Mouse (Mus musculus) kidney, postnatal 36 days (tissue): ENCODE data around the gene Sp6.

Experiments used
- DNase-seq, 2 experiments: peaks; one replicate each; pipeline ENCODE4 v3.0.0; 2021 to 2022; ENCODE audit warnings: mixed read lengths in 2 of 2

Gene Sp6

GRCm38 (mm10) chr11:97013121-97013670, at the start of gene Sp6:
Sp6 (plus strand) TSS chr11:97013394.
- DNase-seq: no peak

- peak; percentile 96 to 99 for DNase-seq
Measured at GRCm38 (mm10) chr11:96963580-96963979, 49.6 kb upstream of the Sp6 start.

- peak in 1 of 2 experiments; percentile 37 for DNase-seq
Measured at GRCm38 (mm10) chr11:96966172-96966571, 47.0 kb upstream of the Sp6 start.

- DNase-seq: peak; percentile 42 to 57
Measured at GRCm38 (mm10) chr11:96966914-96967543, 46.2 kb upstream of the Sp6 start.

- DNase-seq: no peak
Measured at GRCm38 (mm10) chr11:96967544-96968269, 45.5 kb upstream of the Sp6 start.

GRCm38 (mm10) chr11:96968476-96968875, 44.7 kb upstream of the Sp6 start:
- no peak for DNase-seq

GRCm38 (mm10) chr11:96969280-96969722, 43.9 kb upstream of the Sp6 start:
- no peak for DNase-seq

GRCm38 (mm10) chr11:96969746-96970145, 43.4 kb upstream of the Sp6 start:
- peak; percentile 72 to 81 for DNase-seq

- no peak for DNase-seq
Measured at GRCm38 (mm10) chr11:96970341-96970740, 42.9 kb upstream of the Sp6 start.

- no peak for DNase-seq
Measured at GRCm38 (mm10) chr11:96972906-96973305, 40.3 kb upstream of the Sp6 start.

- no peak for DNase-seq
Measured at GRCm38 (mm10) chr11:96973426-96973964, 39.7 kb upstream of the Sp6 start.

GRCm38 (mm10) chr11:96974813-96975212, 38.4 kb upstream of the Sp6 start:
- no peak for DNase-seq

GRCm38 (mm10) chr11:96975511-96976378, 37.4 kb upstream of the Sp6 start:
- DNase-seq: peak in 1 of 2 experiments; percentile 35

- DNase-seq: no peak
Measured at GRCm38 (mm10) chr11:96976379-96976687, 36.9 kb upstream of the Sp6 start.

GRCm38 (mm10) chr11:96976911-96977591, 36.1 kb upstream of the Sp6 start:
- DNase-seq: peak; percentile 85 to 93

GRCm38 (mm10) chr11:96977606-96978400, 35.4 kb upstream of the Sp6 start:
- DNase-seq: peak; percentile 97 to 100

GRCm38 (mm10) chr11:96978401-96979246, 34.6 kb upstream of the Sp6 start:
- DNase-seq: no peak

GRCm38 (mm10) chr11:96979329-96979728, 33.9 kb upstream of the Sp6 start:
- no peak for DNase-seq

GRCm38 (mm10) chr11:96980021-96980420, 33.2 kb upstream of the Sp6 start:
- DNase-seq: no peak

GRCm38 (mm10) chr11:96981461-96981860, 31.7 kb upstream of the Sp6 start:
- DNase-seq: no peak
